Mouse (Mus musculus) layer of hippocampus, adult 2 months (tissue): ENCODE measurements around the gene Tmc3. TPM values are rescaled to one million over a fixed set of nuclear protein-coding genes. Genes with fewer than 3 reads are reported as not detected.

Experiments
- DNase-seq, 2 experiments: peaks; one replicate each; pipeline ENCODE4 v3.0.0; 2022; ENCODE audit warnings: low spot score in 2 of 2
- H3K27ac ChIP-seq: fragments of 200-600 bp; 2 replicates; pipeline ENCODE4 v1.8.1; 2022
- H3K4me3 ChIP-seq: fragments of 200-600 bp; 2 replicates; pipeline ENCODE4 v1.8.1; 2022; ENCODE audit warnings: mild to moderate bottlenecking
- CTCF ChIP-seq: fragments of 200-600 bp; conservative IDR thresholded peaks from 2 replicates; pipeline ENCODE4 v1.8.1; 2022; ENCODE audit warnings: antibody characterized with exemption, mild to moderate bottlenecking, moderate library complexity
- total RNA-seq, 2 experiments: library from RNA; stranded (reverse); gene quantifications; 2 replicates each; pipeline ENCODE4 v1.2.3; 2021

The Tmc3 gene
- total RNA-seq, 2 experiments from 2014 or later, result 0.22 to 0.26 TPM

- TF ChIP-seq CTCF, result no peak
- Histone ChIP-seq H3K27ac (no peak overlapping the region), H3K4me3 (no peak overlapping the region)
- DNase-seq, result no peak
Observed at GRCm38 (mm10) chr7:83609891-83610290, 25.2 kb downstream of the Tmc3 start.

- no peak for TF ChIP-seq CTCF
- H3K4me3 ChIP-seq, result no peak overlapping the region
- no peak overlapping the region for H3K27ac ChIP-seq
- DNase-seq, result no peak
Observed at GRCm38 (mm10) chr7:83611886-83612285, 27.2 kb downstream of the Tmc3 start.

- Histone ChIP-seq H3K27ac (no peak overlapping the region), H3K4me3 (no peak overlapping the region)
- no peak for DNase-seq
- no peak for TF ChIP-seq CTCF
Observed at GRCm38 (mm10) chr7:83615272-83615671, 30.5 kb downstream of the Tmc3 start.

- H3K4me3 ChIP-seq, result no peak overlapping the region
- DNase-seq, result no peak
- no peak overlapping the region for H3K27ac ChIP-seq
- peak; percentile 51 for TF ChIP-seq CTCF
Observed at GRCm38 (mm10) chr7:83615815-83616214, 31.1 kb downstream of the Tmc3 start.

GRCm38 (mm10) chr7:83616268-83616667, 31.5 kb downstream of the Tmc3 start:
- TF ChIP-seq CTCF, result no peak
- no peak overlapping the region for H3K27ac ChIP-seq
- no peak for DNase-seq
- no peak overlapping the region for H3K4me3 ChIP-seq

GRCm38 (mm10) chr7:83618709-83619108, 34.0 kb downstream of the Tmc3 start:
- Histone ChIP-seq H3K27ac (no peak overlapping the region), H3K4me3 (no peak overlapping the region)
- no peak for TF ChIP-seq CTCF
- DNase-seq, result no peak

- no peak for TF ChIP-seq CTCF
- no peak overlapping the region for H3K27ac ChIP-seq
- DNase-seq, result no peak
- no peak overlapping the region for H3K4me3 ChIP-seq
Observed at GRCm38 (mm10) chr7:83622582-83622981, 37.9 kb downstream of the Tmc3 start.

- no peak for DNase-seq
- Histone ChIP-seq H3K27ac (no peak overlapping the region), H3K4me3 (no peak overlapping the region)
- no peak for TF ChIP-seq CTCF
Observed at GRCm38 (mm10) chr7:83624065-83624464, 39.3 kb downstream of the Tmc3 start.

- TF ChIP-seq CTCF, result no peak
- Histone ChIP-seq H3K27ac (no peak overlapping the region), H3K4me3 (no peak overlapping the region)
- no peak for DNase-seq
Observed at GRCm38 (mm10) chr7:83626557-83627257, 42.0 kb downstream of the Tmc3 start.

- Histone ChIP-seq H3K4me3 (no peak overlapping the region), H3K27ac (no peak overlapping the region)
- TF ChIP-seq CTCF, result no peak
- no peak for DNase-seq
Observed at GRCm38 (mm10) chr7:83627369-83627768, 42.6 kb downstream of the Tmc3 start.

- DNase-seq, result no peak
- peak; percentile 49 for TF ChIP-seq CTCF
- peak overlapping the region; percentile 73 for H3K4me3 ChIP-seq
- peak overlapping the region; percentile 74 for H3K27ac ChIP-seq
Observed at GRCm38 (mm10) chr7:83631073-83631827, 46.5 kb downstream of the Tmc3 start.

GRCm38 (mm10) chr7:83631828-83632681, 47.3 kb downstream of the Tmc3 start, which contains the start of gene Stard5:
TSS of gene Stard5 (plus strand) at chr7:83631959.
- peak within 1 kb of the TSS; percentile 74 for H3K27ac ChIP-seq
- peak; percentile 90 to 94 for DNase-seq
- TF ChIP-seq CTCF, result peak; percentile 23
- H3K4me3 ChIP-seq, result peak within 1 kb of the TSS; percentile 73

GRCm38 (mm10) chr7:83632682-83633120, 48.0 kb downstream of the Tmc3 start:
- DNase-seq, result no peak
- TF ChIP-seq CTCF, result no peak
- peak overlapping the region; percentile 73 for H3K4me3 ChIP-seq
- H3K27ac ChIP-seq, result peak overlapping the region; percentile 74; the same call in 1 of the 2 replicates
